Mouse (Mus musculus) ES-E14 (cell line): ENCODE data around the gene Sema4a.

Source experiments
- HCFC1 ChIP-seq: IDR thresholded peaks from 2 replicates; pipeline ENCODE4 v1.6.1; 2012; ENCODE audit warnings: low read length, inconsistent platforms, borderline replicate concordance; ENCODE audit not compliant: insufficient read depth
- MAFK ChIP-seq: IDR thresholded peaks from 2 replicates; pipeline ENCODE4 v1.6.1; 2014; ENCODE audit warnings: mild to moderate bottlenecking, low read depth, low read length, inconsistent platforms; ENCODE audit not compliant: insufficient read depth
- ZC3H11A ChIP-seq: IDR thresholded peaks from 2 replicates; pipeline ENCODE4 v1.6.1; 2012; ENCODE audit warnings: low read depth, mild to moderate bottlenecking, inconsistent platforms, low read length, borderline replicate concordance
- ZNF384 ChIP-seq: IDR thresholded peaks from 2 replicates; pipeline ENCODE4 v1.6.1; 2012; ENCODE audit warnings: low read depth, low read length, inconsistent platforms

DNA sequence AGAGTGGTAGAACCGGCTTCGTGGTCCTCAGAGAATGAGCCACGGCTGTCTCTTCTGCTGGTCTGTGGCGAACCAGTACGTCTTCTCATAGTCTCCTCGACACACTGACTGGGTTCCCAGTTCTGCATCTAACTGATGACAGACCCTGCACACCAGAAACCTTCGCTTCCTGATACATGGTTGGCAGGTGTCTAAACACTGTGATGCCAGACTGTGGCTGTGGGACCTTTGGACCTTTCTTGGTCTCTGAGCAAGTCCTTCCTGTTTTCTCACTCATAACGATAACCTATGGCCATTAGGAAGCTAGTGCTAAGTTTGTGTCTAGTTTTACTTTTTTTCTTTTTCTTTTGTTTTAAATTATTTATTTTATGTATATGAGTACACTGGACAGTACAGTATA is 12.5 kb downstream of the Sema4a start:
- no peak for TF ChIP-seq ZNF384
- TF ChIP-seq HCFC1 = no peak
- TF ChIP-seq MAFK = no peak
- TF ChIP-seq ZC3H11A = no peak
